8 mouse cellular contexts compared by ENCODE assay signal in genomic region chr7:28436271-28436904, GRCm38 (mm10). TPM values are rescaled to one million over a fixed set of nuclear protein-coding genes. Genes with fewer than 3 reads are reported as not detected.
DNase-seq lines count a peak whose midpoint lies in the region; ATAC-seq and TF ChIP-seq lines count a peak whose summit lies in the region.

No protein-coding gene starts in this region.

- ATAC-seq in G1E (ENCODE audit: extremely low read depth, insufficient number of reproducible peaks, low FRiP score, poor library complexity, severe bottlenecking), result peak; percentile 96
- peak; percentile 98 for ATAC-seq in forebrain, embryonic 16.5 days
- peak; percentile 98 for ATAC-seq in lung, embryonic 14.5 days (ENCODE audit: insufficient read depth)

- H3K4me1 ChIP-seq in G1E (ENCODE audit: insufficient read depth, low read depth, low read length), result peaks cover 59% of the 10 kb centered on the region
- peaks cover 40% of the 10 kb centered on the region for H3K4me1 ChIP-seq in forebrain, embryonic 16.5 days (replicated peaks; ENCODE audit: control insufficient read depth, insufficient read depth, low read length)
- peaks cover 9% of the 10 kb centered on the region; the same call in 1 of the 2 replicates for H3K4me1 ChIP-seq in lung, embryonic 14.5 days (ENCODE audit: insufficient read depth)
- H3K4me1 ChIP-seq in olfactory bulb, adult 2 months (ENCODE audit: control insufficient read depth, insufficient read depth, low read length), result peaks cover 6% of the 10 kb centered on the region
- peaks cover 15% of the 10 kb centered on the region for H3K4me1 ChIP-seq in thymus, adult 2 months (replicated peaks; ENCODE audit: control insufficient read depth, insufficient read depth, low read length)

- peaks cover 9% of the 10 kb centered on the region for H3K36me3 ChIP-seq in G1E (replicated peaks)
- H3K36me3 ChIP-seq in forebrain, embryonic 16.5 days (ENCODE audit: control insufficient read depth, insufficient read depth), result peaks cover 3% of the 10 kb centered on the region; the same call in 1 of the 2 replicates
- H3K36me3 ChIP-seq in lung, embryonic 14.5 days (ENCODE audit: insufficient read depth), result peaks cover 14% of the 10 kb centered on the region
- H3K36me3 ChIP-seq in thymus, adult 2 months (ENCODE audit: control insufficient read depth, insufficient read depth, low read length), result no peaks in the 10 kb centered on the region

- H3K4me2 ChIP-seq in forebrain, embryonic 16.5 days (ENCODE audit: low read length), result peak overlapping the region; percentile 64
- peak overlapping the region; percentile 79 for H3K4me2 ChIP-seq in lung, embryonic 14.5 days

- DNase-seq in G1E (ENCODE audit: low spot score), result peak; percentile 97
- DNase-seq in cerebellum, adult 18-20 months, result peak; percentile 100
- DNase-seq in heart, postnatal 36 days, result peak; percentile 99 to 100
- peak; percentile 100 for DNase-seq in layer of hippocampus, adult 2 months (ENCODE audit: low spot score in 2 of 2)
- DNase-seq in lung, embryonic 14.5 days, result peak; percentile 99
- DNase-seq in thymus, adult 2 months, result peak; percentile 100

- no peak for TF ChIP-seq POLR2A in olfactory bulb, adult 2 months (IDR thresholded peaks at IDR 0.05; ENCODE audit: insufficient read depth, low read depth, low read length)
- TF ChIP-seq POLR2A in thymus, adult 2 months (IDR thresholded peaks at IDR 0.05; ENCODE audit: control insufficient read depth, extremely low read depth, insufficient read depth, low read length, poor library complexity), result peak; percentile 63; the same call in 1 of the 2 replicates

- WGBS in forebrain, embryonic 16.5 days, result under 1% methylated on average over 50 of the region's 64 CpGs
- under 1% methylated on average over 55 of the region's 64 CpGs for WGBS in lung, embryonic 14.5 days
- WGBS in olfactory bulb, adult 2 months, result 3% methylated on average over 64 of the region's 64 CpGs
- WGBS in thymus, adult 2 months, result 5% methylated on average over 64 of the region's 64 CpGs

- H3K9ac ChIP-seq in forebrain, embryonic 16.5 days (replicated peaks; ENCODE audit: low read depth, low read length), result peak overlapping the region; percentile 86
- H3K9ac ChIP-seq in lung, embryonic 14.5 days, result peak overlapping the region; percentile 94

- H3K27me3 ChIP-seq in G1E (ENCODE audit: insufficient read depth, low read length), result no peaks in the 10 kb centered on the region
- no peaks in the 10 kb centered on the region for H3K27me3 ChIP-seq in forebrain, embryonic 16.5 days (replicated peaks; ENCODE audit: control insufficient read depth, insufficient read depth, low read length)
- H3K27me3 ChIP-seq in lung, embryonic 14.5 days (ENCODE audit: insufficient read depth, low read length), result no peaks in the 10 kb centered on the region
- no peaks in the 10 kb centered on the region for H3K27me3 ChIP-seq in thymus, adult 2 months (ENCODE audit: control insufficient read depth, insufficient read depth, low read length)

- no peaks in the 10 kb centered on the region for H3K9me3 ChIP-seq in G1E (replicated peaks)
- no peaks in the 10 kb centered on the region for H3K9me3 ChIP-seq in forebrain, embryonic 16.5 days (ENCODE audit: control insufficient read depth, low read length)
- H3K9me3 ChIP-seq in lung, embryonic 14.5 days (ENCODE audit: low read depth, low read length), result no peaks in the 10 kb centered on the region

- peak overlapping the region; percentile 78 for H3K4me3 ChIP-seq in G1E (ENCODE audit: low read depth, low read length)
- peak overlapping the region; percentile 91 for H3K4me3 ChIP-seq in forebrain, embryonic 16.5 days (replicated peaks; ENCODE audit: low read length)
- peak overlapping the region; percentile 77 for H3K4me3 ChIP-seq in layer of hippocampus, adult 2 months
- H3K4me3 ChIP-seq in lung, embryonic 14.5 days (ENCODE audit: low read depth, low read length), result peak overlapping the region; percentile 92
- H3K4me3 ChIP-seq in olfactory bulb, adult 2 months (ENCODE audit: insufficient read depth, low read depth, low read length), result peak overlapping the region; percentile 80
- H3K4me3 ChIP-seq in thymus, adult 2 months (ENCODE audit: control insufficient read depth, insufficient read depth, low read length), result peak overlapping the region; percentile 65

- H3K27ac ChIP-seq in forebrain, embryonic 16.5 days (ENCODE audit: low read length), result peak overlapping the region; percentile 76
- H3K27ac ChIP-seq in layer of hippocampus, adult 2 months, result peak overlapping the region; percentile 93
- H3K27ac ChIP-seq in lung, embryonic 14.5 days (ENCODE audit: low read depth), result peak overlapping the region; percentile 48
- H3K27ac ChIP-seq in olfactory bulb, adult 2 months (ENCODE audit: insufficient read depth, low read depth, low read length), result peak overlapping the region; percentile 68
- peak overlapping the region; percentile 77 for H3K27ac ChIP-seq in thymus, adult 2 months (ENCODE audit: control insufficient read depth, insufficient read depth, low read length)

- no peak for TF ChIP-seq CTCF in G1E (IDR thresholded peaks at IDR 0.05; ENCODE audit: low read depth, low read length)
- peak; percentile 75 for TF ChIP-seq CTCF in layer of hippocampus, adult 2 months (conservative IDR thresholded peaks at IDR 0.05)
- peak; percentile 67 for TF ChIP-seq CTCF in lung, embryonic 14.5 days (IDR thresholded peaks at IDR 0.05; ENCODE audit: low read depth)
- peak; percentile 72 for TF ChIP-seq CTCF in olfactory bulb, adult 2 months (IDR thresholded peaks at IDR 0.05; ENCODE audit: insufficient read depth, low read depth, low read length)
- TF ChIP-seq CTCF in thymus, adult 2 months (IDR thresholded peaks at IDR 0.05; ENCODE audit: borderline replicate concordance, control insufficient read depth, extremely low read depth, insufficient read depth, low read length, poor library complexity), result peak; percentile 70; the same call in 1 of the 2 replicates

- intact Hi-C loops in heart, postnatal 36 days (cut with DNase I), result loop anchor here (2.0 kb wide), 1 partner anchor 164 kb away; no protein-coding TSS in a partner anchor

RNA-seq across cellular contexts. Expression of gene Gmfg, which starts 0.9 kb away (rescaled TPM):
- total RNA-seq in G1E (2014; fragmentation: Nextera tagmentation) (38.5 and 40.1 TPM in 2 replicates), G1E (2017) (249 and 272 TPM in 2 replicates)
- polyA plus RNA-seq in G1E (2012), result 7.9 and 8.4 TPM in 2 replicates
- polyA plus RNA-seq in forebrain, embryonic 16.5 days (2015; fragmentation: Nextera tagmentation; extraction: Ambion mirVana), result 1.7 and 2.2 TPM in 2 replicates
- total RNA-seq in heart, postnatal 36 days (2021), result 1 to 10 TPM; 4.6 to 7.2 TPM
- 1 to 10 TPM in 1 of 2 experiments, under 1 TPM in 1; 0.86 to 2.3 TPM for total RNA-seq in layer of hippocampus, adult 2 months (2021)
- 30.5 and 37.0 TPM in 2 replicates for polyA plus RNA-seq in lung, embryonic 14.5 days (2014; fragmentation: Nextera tagmentation; extraction: Ambion mirVana)
- polyA plus RNA-seq in olfactory bulb, adult 2 months (2012; ENCODE audit: insufficient read depth, insufficient read length, low replicate concordance, missing spikeins), result not detected in 2 replicates
- 180 and 194 TPM in 2 replicates for polyA plus RNA-seq in thymus, adult 2 months (2012; rRNA removed)

RNA-seq across cellular contexts. Expression of gene Lrfn1, which starts 15.4 kb away (rescaled TPM):
- total RNA-seq in G1E (2014; fragmentation: Nextera tagmentation) (not detected in 2 replicates), G1E (2017) (0.11 TPM in 1 of 2 replicates, not detected in the other)
- polyA plus RNA-seq in G1E (2012), result 0.02 and 0.03 TPM in 2 replicates
- 9.1 and 10.6 TPM in 2 replicates for polyA plus RNA-seq in forebrain, embryonic 16.5 days (2015; fragmentation: Nextera tagmentation; extraction: Ambion mirVana)
- total RNA-seq in heart, postnatal 36 days (2021), result under 1 TPM; 0.38 to 0.86 TPM
- 10 to 100 TPM; 69.1 to 79.8 TPM for total RNA-seq in layer of hippocampus, adult 2 months (2021)
- polyA plus RNA-seq in lung, embryonic 14.5 days (2014; fragmentation: Nextera tagmentation; extraction: Ambion mirVana), result 4.4 and 6.6 TPM in 2 replicates
- polyA plus RNA-seq in olfactory bulb, adult 2 months (2012; ENCODE audit: insufficient read depth, insufficient read length, low replicate concordance, missing spikeins), result not detected in 2 replicates
- polyA plus RNA-seq in thymus, adult 2 months (2012; rRNA removed), result 7.6 and 9.1 TPM in 2 replicates

RNA-seq across cellular contexts. Expression of gene Paf1, which starts 43.6 kb away (rescaled TPM):
- 66.6 and 68.5 TPM in 2 replicates for total RNA-seq in G1E (2014; fragmentation: Nextera tagmentation)
- 69.1 and 96.2 TPM in 2 replicates for total RNA-seq in G1E (2017)
- polyA plus RNA-seq in G1E (2012), result 103 and 170 TPM in 2 replicates
- 107 and 111 TPM in 2 replicates for polyA plus RNA-seq in forebrain, embryonic 16.5 days (2015; fragmentation: Nextera tagmentation; extraction: Ambion mirVana)
- total RNA-seq in heart, postnatal 36 days (2021), result 10 to 100 TPM; 38.8 to 48.0 TPM
- 10 to 100 TPM; 68.4 to 79.0 TPM for total RNA-seq in layer of hippocampus, adult 2 months (2021)
- polyA plus RNA-seq in lung, embryonic 14.5 days (2014; fragmentation: Nextera tagmentation; extraction: Ambion mirVana), result 73.1 and 75.4 TPM in 2 replicates
- 1,326 TPM in 1 of 2 replicates, not detected in the other for polyA plus RNA-seq in olfactory bulb, adult 2 months (2012; ENCODE audit: insufficient read depth, insufficient read length, low replicate concordance, missing spikeins)
- 146 and 182 TPM in 2 replicates for polyA plus RNA-seq in thymus, adult 2 months (2012; rRNA removed)

RNA-seq across cellular contexts. Expression of gene Med29, which starts 43.9 kb away (rescaled TPM):
- total RNA-seq in G1E (2014; fragmentation: Nextera tagmentation) (15.4 and 21.9 TPM in 2 replicates), G1E (2017) (17.7 and 21.0 TPM in 2 replicates)
- 11.2 and 14.8 TPM in 2 replicates for polyA plus RNA-seq in G1E (2012)
- 39.9 and 40.2 TPM in 2 replicates for polyA plus RNA-seq in forebrain, embryonic 16.5 days (2015; fragmentation: Nextera tagmentation; extraction: Ambion mirVana)
- 10 to 100 TPM; 18.2 to 20.1 TPM for total RNA-seq in heart, postnatal 36 days (2021)
- total RNA-seq in layer of hippocampus, adult 2 months (2021), result 10 to 100 TPM; 17.7 to 18.7 TPM
- polyA plus RNA-seq in lung, embryonic 14.5 days (2014; fragmentation: Nextera tagmentation; extraction: Ambion mirVana), result 45.9 and 49.1 TPM in 2 replicates
- not detected in 2 replicates for polyA plus RNA-seq in olfactory bulb, adult 2 months (2012; ENCODE audit: insufficient read depth, insufficient read length, low replicate concordance, missing spikeins)
- polyA plus RNA-seq in thymus, adult 2 months (2012; rRNA removed), result 56.0 and 65.3 TPM in 2 replicates

RNA-seq across cellular contexts. Expression of gene Zfp36, which starts 56.3 kb away (rescaled TPM):
- total RNA-seq in G1E (2014; fragmentation: Nextera tagmentation) (39.0 and 42.8 TPM in 2 replicates), G1E (2017) (20.4 and 21.3 TPM in 2 replicates)
- 25.5 and 28.3 TPM in 2 replicates for polyA plus RNA-seq in G1E (2012)
- polyA plus RNA-seq in forebrain, embryonic 16.5 days (2015; fragmentation: Nextera tagmentation; extraction: Ambion mirVana), result 6.5 and 6.7 TPM in 2 replicates
- 10 to 100 TPM; 14.7 to 29.0 TPM for total RNA-seq in heart, postnatal 36 days (2021)
- total RNA-seq in layer of hippocampus, adult 2 months (2021), result 1 to 10 TPM; 2.0 to 3.2 TPM
- 12.9 and 13.2 TPM in 2 replicates for polyA plus RNA-seq in lung, embryonic 14.5 days (2014; fragmentation: Nextera tagmentation; extraction: Ambion mirVana)
- not detected in 2 replicates for polyA plus RNA-seq in olfactory bulb, adult 2 months (2012; ENCODE audit: insufficient read depth, insufficient read length, low replicate concordance, missing spikeins)
- 152 and 159 TPM in 2 replicates for polyA plus RNA-seq in thymus, adult 2 months (2012; rRNA removed)

Comparison
In these comparisons a context has a peak if more than half of its experiments do, and no peak if none do; other contexts are left out.
1. Peak in every context shown above with its lines: DNase-seq, ATAC-seq, H3K4me3 ChIP-seq and H3K27ac ChIP-seq.